Mouse (Mus musculus) small intestine, adult 2 months (tissue): ENCODE data around the gene Dennd2a.

Experiments used
- CTCF ChIP-seq: fragments of 200-500 bp; IDR thresholded peaks from 2 replicates; pipeline ENCODE4 v1.5.1; 2012; ENCODE audit warnings: low read depth, mild to moderate bottlenecking, control low read depth, inconsistent platforms, low read length, moderate library complexity, mixed read lengths; ENCODE audit not compliant: insufficient replicate concordance, insufficient read length; ENCODE audit errors: extremely low read depth
- POLR2A ChIP-seq: fragments of 200-500 bp; IDR thresholded peaks from 2 replicates; pipeline ENCODE4 v1.6.1; 2012; ENCODE audit warnings: low read depth, mild to moderate bottlenecking, control low read depth, inconsistent platforms, low read length, moderate library complexity

DNA sequence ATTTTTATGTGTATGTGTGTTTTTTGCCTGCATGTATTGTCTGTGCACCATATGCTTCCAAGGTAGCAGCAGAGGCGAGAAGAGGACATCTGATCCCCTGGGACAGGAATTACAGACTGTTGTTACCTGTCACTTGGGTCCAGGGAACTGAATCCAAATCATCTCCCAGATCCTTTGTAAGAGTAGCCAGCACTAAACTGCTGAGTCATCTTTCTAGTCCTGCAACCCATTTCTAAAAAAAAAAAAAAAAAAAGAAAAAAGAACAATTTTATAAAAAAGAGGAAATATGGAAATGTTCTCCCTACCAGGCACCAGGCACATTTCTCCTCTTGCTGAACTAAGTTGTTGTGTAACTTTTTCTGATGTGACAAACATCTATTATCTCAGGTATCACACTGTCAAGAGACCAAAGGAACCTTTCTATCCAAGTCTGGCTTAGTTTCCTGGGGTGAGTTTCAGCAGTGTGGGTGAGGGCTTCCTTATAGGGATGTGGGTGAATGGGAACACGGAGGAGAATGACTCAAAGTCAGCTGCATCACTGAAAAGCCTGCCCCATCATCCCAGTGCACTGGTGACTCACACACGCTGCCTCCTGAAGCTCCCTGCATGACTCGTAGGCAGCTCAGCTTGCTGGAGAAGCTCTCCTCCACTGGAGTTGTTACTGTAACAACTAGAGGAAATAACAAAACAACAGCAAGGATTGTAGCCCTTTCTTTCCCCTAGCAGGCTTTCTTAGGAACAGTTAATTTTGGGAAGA is 110.1 kb downstream of the Dennd2a start:
- TF ChIP-seq CTCF, result no peak
- TF ChIP-seq POLR2A, result no peak
